Mouse (Mus musculus) left cerebral cortex, adult 9 months (tissue): ENCODE measurements at regions not wholly inside any gene's neighbourhood (a gene's known extent, or its start where the extent isn't known, plus 50 kb on each side); places are given as distances from the start of the nearest gene placed in this dataset.
A peak's percentile ranks its signal among the peaks of the same experiment; 100 is the strongest.
"Not testable (repeated sequence)": the region's sequence is repeated elsewhere in the genome, so short reads cannot be mapped to it uniquely, and the experiment has no call there.

Experiments
- DNase-seq, 2 experiments: peaks; one replicate each; pipeline ENCODE4 v3.0.0; 2022; ENCODE audit warnings: low spot score in 2 of 2

DNA sequence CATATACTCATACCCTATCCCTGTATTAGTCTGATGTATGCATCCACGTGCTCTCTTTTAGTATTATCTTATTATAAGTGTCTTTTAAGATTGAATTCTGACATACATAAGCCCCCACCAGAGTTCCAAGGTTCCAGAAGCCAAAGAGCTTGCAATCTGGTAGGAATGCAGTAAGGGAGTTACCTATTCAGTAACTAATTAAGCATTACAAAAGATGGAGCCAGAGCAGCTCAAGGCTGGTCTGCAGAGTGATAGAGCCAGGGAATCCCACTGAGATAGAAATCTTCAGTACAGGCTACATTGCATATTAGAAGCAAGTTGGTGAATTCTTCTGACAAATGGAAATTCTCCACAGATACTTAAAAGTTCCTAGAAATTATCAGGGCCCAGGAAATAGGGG, 790.7 kb downstream of the Prdm13 start:
- not testable (repeated sequence) for DNase-seq

DNA sequence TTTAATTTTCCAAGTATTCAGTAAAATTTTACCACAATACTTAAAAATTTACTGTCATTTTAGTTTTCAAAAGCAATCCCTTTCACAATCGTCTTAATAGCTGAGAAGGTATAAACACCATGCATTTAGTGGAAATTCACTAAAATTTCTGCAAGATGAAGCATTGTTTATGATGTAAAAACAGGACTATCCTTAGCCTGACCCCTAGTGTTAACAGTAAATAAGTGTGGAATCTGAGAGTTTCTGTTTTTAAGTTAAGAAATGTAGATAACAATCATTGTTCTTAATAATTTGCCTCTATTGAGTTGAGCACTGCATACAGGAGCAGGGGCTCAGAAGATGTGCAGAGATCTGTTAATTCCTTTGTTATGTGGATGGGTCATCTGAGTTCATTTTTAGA, 791.9 kb downstream of the Prdm13 start:
- DNase-seq: no peak

DNA sequence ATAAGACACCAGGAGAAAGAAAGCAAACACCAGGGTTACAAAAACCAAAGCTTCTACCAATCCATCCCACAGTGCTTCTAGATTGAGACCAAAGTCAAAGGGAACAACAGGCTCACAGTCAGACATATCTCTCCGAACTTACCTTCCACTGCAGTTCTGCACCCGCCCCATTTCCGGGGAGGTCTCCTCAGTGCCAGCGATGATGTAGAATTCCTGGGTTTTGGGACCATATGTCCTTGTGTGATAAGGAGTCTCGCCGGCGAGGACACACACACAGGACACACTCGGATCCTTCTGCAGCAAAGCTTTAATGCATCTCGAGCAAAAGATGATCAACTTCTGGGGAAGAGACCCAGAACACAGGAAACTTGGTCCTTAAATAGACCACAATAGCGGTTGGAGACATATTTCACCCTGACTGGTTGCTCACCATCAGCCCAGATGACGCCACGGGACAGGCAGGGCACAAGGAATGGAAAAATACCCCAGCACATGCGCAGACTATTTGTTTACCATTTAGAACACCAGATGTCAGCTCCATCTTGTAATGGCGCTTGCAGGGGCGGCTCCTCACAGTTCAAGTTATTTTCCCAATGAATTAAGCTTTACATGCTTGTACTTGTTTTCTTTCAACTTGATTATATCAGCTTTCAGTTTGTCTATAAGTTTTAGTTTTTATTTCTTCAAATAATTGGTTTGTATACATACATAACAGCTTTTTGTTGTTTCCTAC, 824.9 kb downstream of the Prdm13 start:
- no peak for DNase-seq

DNA sequence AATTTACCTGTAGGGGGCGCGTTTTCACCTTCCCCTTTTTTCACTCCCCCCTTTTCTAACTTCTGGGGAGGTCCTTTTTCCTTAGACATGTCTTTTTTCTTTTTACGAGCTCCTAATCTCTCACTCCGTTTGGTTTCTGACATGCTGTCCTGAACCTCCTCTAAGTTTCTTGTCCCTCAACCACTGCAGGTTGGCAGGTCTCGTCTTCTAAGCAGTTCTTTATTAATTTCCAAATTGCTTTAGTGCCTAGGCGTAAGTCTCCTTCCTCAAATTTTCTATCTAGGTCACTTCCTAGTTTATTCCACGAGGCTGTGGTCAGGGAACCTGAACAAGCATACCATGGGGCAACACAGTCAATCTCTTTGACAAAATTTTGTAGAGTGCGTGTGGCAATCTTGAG, 825.7 kb downstream of the Prdm13 start:
- DNase-seq: not testable (repeated sequence)

DNA sequence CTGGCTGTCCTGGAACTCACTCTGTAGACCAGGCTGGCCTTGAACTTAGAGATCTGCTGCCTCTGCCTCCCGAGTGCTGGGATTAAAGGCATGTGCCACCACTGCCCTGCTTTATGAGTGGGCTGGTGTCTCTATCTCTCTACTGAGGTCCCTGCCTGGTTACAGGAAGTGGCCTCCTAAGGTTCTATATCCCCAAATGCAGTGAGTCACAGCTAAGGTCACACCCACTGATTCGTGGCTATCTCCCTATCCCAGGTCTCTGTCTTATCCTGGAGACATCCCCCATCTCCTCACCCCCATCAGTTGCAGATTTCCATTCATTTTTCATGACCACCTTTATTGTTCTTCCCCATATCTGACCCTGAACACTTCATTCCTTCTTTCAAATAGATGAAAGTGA, 837.3 kb downstream of the Prdm13 start:
- DNase-seq: no peak

DNA sequence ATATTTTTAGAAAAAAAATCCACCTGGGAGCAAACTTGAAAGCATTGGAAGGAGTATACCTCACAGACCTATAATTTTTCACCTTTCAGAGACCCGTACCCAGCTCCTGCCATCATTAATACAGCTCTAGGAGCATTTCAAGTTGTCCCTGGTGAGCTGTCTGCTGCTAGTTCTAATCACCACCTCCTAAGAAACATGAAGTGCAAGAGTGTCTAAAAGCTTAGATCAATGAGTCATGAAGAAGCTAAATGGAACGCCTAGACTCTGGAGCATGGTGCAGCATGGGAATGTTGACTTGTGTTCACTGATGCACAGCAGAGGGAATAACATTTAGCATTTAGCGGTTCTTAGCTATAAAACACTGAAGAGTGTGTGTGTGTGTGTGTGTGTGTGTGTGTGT, 841.2 kb downstream of the Prdm13 start:
- DNase-seq: peak in 1 of 2 experiments; percentile 7
